Mouse (Mus musculus) testis, adult 2 months (tissue): ENCODE results near the gene Wasf2.
A peak's percentile ranks its signal among the peaks of the same experiment; 100 is the strongest.

Source experiments
- CTCF ChIP-seq: fragments of 200-500 bp; IDR thresholded peaks from 2 replicates; pipeline ENCODE4 v1.5.1; 2012; ENCODE audit warnings: low read depth, mild to moderate bottlenecking, inconsistent platforms, low read length, moderate library complexity; ENCODE audit not compliant: control insufficient read depth, insufficient read depth, insufficient replicate concordance
- POLR2A ChIP-seq: fragments of 200-500 bp; IDR thresholded peaks from 2 replicates; pipeline ENCODE4 v1.6.1; 2012; ENCODE audit warnings: low read depth, mild to moderate bottlenecking, inconsistent platforms, low read length, moderate library complexity; ENCODE audit not compliant: control insufficient read depth

DNA sequence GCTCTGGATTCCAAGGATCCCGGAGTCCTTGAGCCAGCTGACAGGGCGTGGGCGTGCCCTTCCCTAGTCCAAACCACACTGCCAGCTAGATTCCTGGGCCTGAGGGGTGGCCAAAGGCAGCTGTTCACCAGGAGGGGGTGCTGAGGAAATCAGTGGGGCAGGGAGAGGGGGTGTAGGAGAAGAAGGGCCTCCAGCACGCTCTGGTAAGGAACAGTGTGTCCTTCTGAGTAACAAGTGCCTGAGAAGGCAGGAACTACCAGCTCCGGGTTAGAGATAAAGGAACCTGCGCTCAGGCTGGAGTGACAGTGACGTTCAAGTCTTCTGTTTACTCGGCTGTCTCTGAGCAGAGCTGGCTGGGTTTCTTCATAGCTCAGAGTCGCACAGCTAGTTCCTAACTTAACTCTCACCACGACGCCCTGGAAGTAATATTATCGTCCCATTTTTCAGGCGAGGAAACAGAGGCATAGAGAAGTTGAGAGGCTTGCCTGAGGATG lies 22.5 kb upstream of the Wasf2 start:
- TF ChIP-seq CTCF (peak; percentile 14; the same call in 1 of the 2 replicates), POLR2A (no peak)
